Mouse (Mus musculus): ENCODE measurements around the gene Gm28539. TPM values are rescaled to one million over a fixed set of nuclear protein-coding genes. Genes with fewer than 3 reads are reported as not detected.

Gm28539 gene
- polyA plus RNA-seq, 1 experiment from 2014 or later: not detected

DNA sequence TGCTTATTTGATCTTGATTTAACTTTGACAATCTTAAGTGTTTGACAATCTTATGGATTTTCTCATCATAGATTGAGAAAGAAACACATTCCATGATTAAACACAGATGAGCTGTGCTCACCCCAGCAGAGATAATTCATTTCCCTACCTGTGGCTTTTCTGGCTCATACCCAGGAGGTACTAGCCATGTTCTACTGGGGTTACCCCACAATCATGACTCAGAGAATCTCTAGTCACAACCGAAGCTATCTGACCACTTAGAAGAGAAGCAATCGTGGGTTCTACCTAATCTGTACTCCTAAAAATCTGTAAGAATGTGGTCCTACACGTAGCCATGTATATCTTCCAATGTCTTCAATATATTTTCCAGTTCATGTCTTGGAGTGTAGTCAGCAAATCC, 168.9 kb downstream of the Gm28539 start:
- Histone ChIP-seq H3K4me2 (ENCODE audit: low read depth) (no peak overlapping the region), H3K36me3 (ENCODE audit: control insufficient read depth, insufficient read depth, low read length) (no peaks in the 10 kb centered on the region), H3K27me3 (ENCODE audit: control insufficient read depth, insufficient read depth, low read length) (no peaks in the 10 kb centered on the region), H3K9ac (ENCODE audit: low read length) (no peak overlapping the region), H3K27ac (ENCODE audit: low read depth, low read length) (no peak overlapping the region), H3K9me3 (ENCODE audit: control insufficient read depth, low read length) (no peaks in the 10 kb centered on the region), H3K4me3 (ENCODE audit: low read depth, low read length) (no peak overlapping the region), H3K4me1 (ENCODE audit: control insufficient read depth, insufficient read depth, low read length) (no peaks in the 10 kb centered on the region)
- WGBS: 84% methylated on average over 3 of the region's 3 CpGs
- no peak for DNase-seq (ENCODE audit: low spot score)
- ATAC-seq (ENCODE audit: insufficient read depth, low FRiP score, low TSS enrichment): no peak

Other genes starting within 250 kb of the Gm28539 start
- gene Tbx1, start 245.9 kb upstream of the Gm28539 start, polyA plus RNA-seq (2014; fragmentation: Nextera tagmentation; extraction: Ambion mirVana): 3.8 and 5.3 TPM in 2 replicates
- gene Gp1bb, start 214.2 kb upstream of the Gm28539 start, polyA plus RNA-seq (2014; fragmentation: Nextera tagmentation; extraction: Ambion mirVana): 9.5 and 11.4 TPM in 2 replicates
- gene Gm49601, start 210.2 kb upstream of the Gm28539 start, polyA plus RNA-seq (2014; fragmentation: Nextera tagmentation; extraction: Ambion mirVana): 3.6 and 3.8 TPM in 2 replicates
- 68.6 and 79.8 TPM in 2 replicates for gene Sept5, start 206.6 kb upstream of the Gm28539 start, polyA plus RNA-seq (2014; fragmentation: Nextera tagmentation; extraction: Ambion mirVana)
- 35.2 and 37.7 TPM in 2 replicates for gene Cldn5, start 59.7 kb upstream of the Gm28539 start, polyA plus RNA-seq (2014; fragmentation: Nextera tagmentation; extraction: Ambion mirVana)
- 74.4 and 89.0 TPM in 2 replicates for gene Ufd1, start 24.8 kb upstream of the Gm28539 start, polyA plus RNA-seq (2014; fragmentation: Nextera tagmentation; extraction: Ambion mirVana)
- gene Cdc45, start 24.6 kb upstream of the Gm28539 start, polyA plus RNA-seq (2014; fragmentation: Nextera tagmentation; extraction: Ambion mirVana): 60.5 and 62.2 TPM in 2 replicates
- 17.7 and 19.7 TPM in 2 replicates for gene 2510002D24Rik, start within 50 bp of the Gm28539 start, polyA plus RNA-seq (2014; fragmentation: Nextera tagmentation; extraction: Ambion mirVana)
- gene Mrpl40, start 40.3 kb downstream of the Gm28539 start, polyA plus RNA-seq (2014; fragmentation: Nextera tagmentation; extraction: Ambion mirVana): 86.3 and 91.1 TPM in 2 replicates
- gene Hira, start 40.5 kb downstream of the Gm28539 start, polyA plus RNA-seq (2014; fragmentation: Nextera tagmentation; extraction: Ambion mirVana): 12.8 and 14.6 TPM in 2 replicates

Data from neural tube, embryonic 11.5 days (tissue).